Mouse (Mus musculus) C2C12 (cell line): ENCODE results near the gene Igsf11.

Experiments
- CTCF ChIP-seq: IDR thresholded peaks from one replicate; pipeline ENCODE4 v1.5.1; 2011; ENCODE audit not compliant: control insufficient read depth, insufficient read depth, insufficient read length
- FOSL1 ChIP-seq: IDR thresholded peaks from one replicate; pipeline ENCODE4 v1.8.0; 2011; ENCODE audit warnings: mild to moderate bottlenecking, low read length; ENCODE audit not compliant: poor library complexity, insufficient read depth, severe bottlenecking
- MAX ChIP-seq: IDR thresholded peaks from one replicate; pipeline ENCODE4 v1.6.1; 2011; ENCODE audit warnings: mild to moderate bottlenecking, control low read depth
- MYOD1 ChIP-seq: IDR thresholded peaks from one replicate; pipeline ENCODE4 v1.6.1; 2011; ENCODE audit warnings: low read depth; ENCODE audit not compliant: control insufficient read depth, insufficient read length
- MYOG ChIP-seq: IDR thresholded peaks from one replicate; pipeline ENCODE4 v1.6.1; 2011; ENCODE audit not compliant: control insufficient read depth, insufficient read length; ENCODE audit errors: extremely low read depth
- USF1 ChIP-seq: IDR thresholded peaks from one replicate; pipeline ENCODE4 v1.6.1; 2011; ENCODE audit warnings: low read depth, mild to moderate bottlenecking, control low read depth, moderate library complexity

DNA sequence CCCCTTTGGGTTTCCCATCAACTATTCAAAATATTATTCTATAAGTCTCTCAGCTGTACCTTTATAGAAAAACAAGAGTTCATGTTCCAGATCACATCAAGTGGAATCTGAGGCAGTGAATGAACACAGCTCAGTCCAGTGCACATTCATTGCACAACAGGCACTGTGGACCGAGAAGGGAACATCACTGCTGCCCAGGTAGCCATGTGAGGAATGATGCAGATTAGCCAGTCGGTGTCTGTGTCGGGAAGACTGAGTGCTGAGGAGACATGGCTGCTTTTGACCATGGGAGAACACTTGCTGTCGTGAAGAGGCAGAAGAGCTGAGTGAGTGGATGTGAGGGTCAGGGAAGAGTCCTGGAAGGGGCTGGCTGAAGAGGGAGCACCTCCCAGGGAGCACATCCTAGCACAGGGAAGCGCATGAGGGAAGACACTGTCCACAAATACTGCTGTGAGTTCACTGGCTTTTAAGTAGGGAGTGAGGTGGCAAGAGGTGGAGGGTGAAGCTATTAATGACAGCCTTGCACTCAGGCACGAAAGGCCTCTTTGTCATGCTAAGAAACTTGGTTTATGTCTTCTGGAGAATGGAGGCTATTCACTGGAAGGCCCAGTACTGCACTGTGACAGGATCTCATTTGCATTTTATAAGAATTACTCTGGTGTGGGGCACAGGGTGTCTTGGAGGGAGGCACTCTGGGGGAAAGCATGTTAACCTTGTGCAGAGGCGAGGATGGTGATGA, 54.8 kb downstream of the Igsf11 start:
- no peak for TF ChIP-seq CTCF
- no peak for TF ChIP-seq MAX
- no peak for TF ChIP-seq USF1
- no peak for TF ChIP-seq MYOD1
- no peak for TF ChIP-seq FOSL1
- TF ChIP-seq MYOG = no peak
